Mouse (Mus musculus) MEL-GATA-1-ER (cell line): ENCODE data around the gene Casp8ap2.

Source experiments
- DNase-seq: peaks from one replicate; pipeline ENCODE4 v3.0.0-alpha.2; 2012; ENCODE audit warnings: low read depth; ENCODE audit errors: extremely low read depth

The Casp8ap2 gene

GRCm38 (mm10) chr4:32668291-32668690 is 53.0 kb downstream of the Casp8ap2 start:
- DNase-seq, result no peak

DNA sequence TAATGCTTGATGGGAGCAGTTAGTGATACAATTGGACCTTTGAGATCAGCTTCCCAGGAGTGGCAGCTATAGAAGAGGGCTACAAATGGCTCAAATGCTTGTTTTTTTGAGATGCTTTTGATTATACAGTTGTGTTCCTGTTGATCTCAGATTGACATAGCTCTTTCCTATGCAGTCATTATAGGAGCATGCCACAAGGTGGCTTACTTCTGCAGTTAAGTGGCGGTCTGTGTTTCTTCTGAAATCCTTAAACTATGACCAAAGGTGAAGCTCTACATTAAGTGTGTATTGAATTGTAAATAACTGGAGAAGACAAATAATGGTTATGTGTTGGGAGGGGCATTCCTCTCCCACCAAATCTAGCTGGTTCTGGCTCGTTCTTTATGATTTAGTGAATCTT is 54.6 kb downstream of the Casp8ap2 start:
- DNase-seq, result no peak

GRCm38 (mm10) chr4:32674025-32674424 is 58.8 kb downstream of the Casp8ap2 start:
- no peak for DNase-seq

GRCm38 (mm10) chr4:32677471-32677870 is 62.2 kb downstream of the Casp8ap2 start:
- no peak for DNase-seq

- no peak for DNase-seq
These were observed 65.6 kb downstream of the Casp8ap2 start for GRCm38 (mm10) chr4:32680843-32681242.

DNA sequence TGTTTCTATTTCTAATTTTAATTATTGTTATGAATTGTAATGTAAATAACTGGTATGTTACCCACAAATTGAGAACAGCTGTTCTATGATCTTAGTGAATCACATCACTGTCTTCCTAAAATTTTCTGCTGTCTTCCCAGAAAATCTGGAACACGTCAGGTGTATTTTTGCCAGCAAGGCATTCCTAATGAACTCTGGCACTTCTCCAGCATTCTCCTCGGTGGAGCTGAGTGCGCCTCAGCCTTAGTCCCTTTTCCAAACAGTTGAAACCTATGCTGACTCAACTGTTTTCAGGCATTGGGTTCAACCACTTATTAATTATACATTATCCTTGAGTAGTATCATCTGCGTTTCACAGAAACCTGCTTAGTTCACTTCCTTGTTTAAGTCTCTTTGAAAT is 67.2 kb downstream of the Casp8ap2 start:
- DNase-seq, result no peak

DNA sequence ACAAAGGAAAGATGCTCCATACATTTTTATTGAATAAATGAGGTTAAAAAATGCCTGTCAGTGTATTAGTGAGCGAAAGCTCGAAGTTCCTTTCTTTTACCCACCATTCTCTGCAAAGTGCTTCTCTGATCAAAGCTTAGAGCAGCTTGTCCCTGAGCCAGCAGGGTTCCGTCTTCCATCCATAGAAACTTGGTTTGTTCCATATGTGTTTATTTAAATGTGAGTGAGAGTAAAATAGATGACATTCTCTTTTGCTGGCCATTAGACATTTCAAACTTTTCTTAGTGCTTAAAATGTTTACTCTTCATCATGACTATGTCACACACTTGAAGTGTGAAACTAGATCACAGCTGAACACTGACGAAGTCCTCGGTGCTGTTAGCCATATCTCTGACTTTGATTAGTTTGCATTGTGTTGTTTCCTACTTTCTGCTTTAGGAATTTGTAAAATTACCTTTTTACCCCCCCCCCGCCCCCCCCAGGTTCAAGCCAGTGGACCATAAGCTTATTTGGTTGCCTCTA is 67.9 kb downstream of the Casp8ap2 start:
- no peak for DNase-seq
